ENCODE assay signal across 23 mouse cellular contexts in the genomic region with DNA sequence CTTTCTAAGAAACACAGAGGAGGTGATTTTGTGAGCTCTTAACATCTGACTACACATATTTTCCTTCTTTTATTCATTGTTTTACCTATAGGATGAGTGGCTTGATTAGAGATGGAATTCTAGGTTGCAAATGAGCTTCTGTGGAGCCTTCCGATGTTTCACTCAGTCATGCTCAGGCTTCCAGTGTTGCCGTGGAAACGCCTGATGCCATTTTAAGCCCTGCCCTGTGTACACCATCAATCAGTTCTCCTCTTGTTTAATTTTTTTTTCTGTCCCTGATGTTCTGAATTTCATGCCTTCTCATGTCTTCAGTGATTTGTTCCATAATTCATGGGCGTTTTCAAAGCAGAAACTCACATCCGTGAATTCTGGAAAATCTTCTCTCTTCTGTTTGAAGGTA. TPM values are rescaled to one million over a fixed set of nuclear protein-coding genes. Genes with fewer than 3 reads are reported as not detected.
DNase-seq lines count a peak whose midpoint lies in the region; ATAC-seq and TF ChIP-seq lines count a peak whose summit lies in the region.
"Had no signal": no experiment of that assay in that cellular context is flagged by ENCODE, and none has a peak within 500 bp of the region (broad histone marks: within the 10 kb centered on the region; RNA-seq: fewer than 3 reads in every experiment).

No protein-coding gene starts in this region.

- peaks cover 10% of the 10 kb centered on the region for H3K4me1 ChIP-seq in forebrain, postnatal 0 days (ENCODE audit: insufficient read depth)
- peaks cover 9% of the 10 kb centered on the region; the same call in 1 of the 2 replicates for H3K4me1 ChIP-seq in forebrain, embryonic 11.5 days (replicated peaks; ENCODE audit: control insufficient read depth, insufficient read depth, low read length)
- peaks cover 38% of the 10 kb centered on the region for H3K4me1 ChIP-seq in midbrain, embryonic 10.5 days

- ATAC-seq in forebrain, postnatal 0 days = peak; percentile 82
- ATAC-seq in forebrain, embryonic 11.5 days (replicated peaks; ENCODE audit: low FRiP score) = no peak
- ATAC-seq: forebrain, embryonic 15.5 days; liver, postnatal 0 days had no signal

- H3K4me3 ChIP-seq in forebrain, postnatal 0 days (ENCODE audit: low read depth, low read length) = no peak overlapping the region
- no peak overlapping the region for H3K4me3 ChIP-seq in forebrain, embryonic 11.5 days (ENCODE audit: low read depth, low read length)
- no peak overlapping the region for H3K4me3 ChIP-seq in midbrain, embryonic 10.5 days
- H3K4me3 ChIP-seq: embryonic facial prominence, embryonic 10.5 days; forebrain, embryonic 15.5 days; heart, embryonic 10.5 days; left cerebral cortex, adult 2 months had no signal

- no peaks in the 10 kb centered on the region for H3K27me3 ChIP-seq in forebrain, postnatal 0 days (ENCODE audit: insufficient read depth, low read length)
- no peaks in the 10 kb centered on the region for H3K27me3 ChIP-seq in forebrain, embryonic 11.5 days (ENCODE audit: control insufficient read depth, insufficient read depth, low read length)
- peaks cover 12% of the 10 kb centered on the region; the same call in 1 of the 2 replicates for H3K27me3 ChIP-seq in midbrain, embryonic 10.5 days (ENCODE audit: low read depth, poor library complexity, severe bottlenecking)
- H3K27me3 ChIP-seq: forebrain, embryonic 15.5 days had no signal

- no peak for TF ChIP-seq CTCF in forebrain, postnatal 0 days (IDR thresholded peaks at IDR 0.05; ENCODE audit: low read depth)

- H3K27ac ChIP-seq in forebrain, postnatal 0 days (ENCODE audit: low read depth, low read length) = no peak overlapping the region; the same call in 1 of the 2 replicates
- H3K27ac ChIP-seq in forebrain, embryonic 11.5 days (ENCODE audit: low read depth, low read length) = no peak overlapping the region
- no peak overlapping the region for H3K27ac ChIP-seq in midbrain, embryonic 10.5 days (replicated peaks)
- H3K27ac ChIP-seq: embryonic facial prominence, embryonic 10.5 days; forebrain, embryonic 15.5 days; heart, embryonic 10.5 days; left cerebral cortex, adult 2 months had no signal

- no peaks in the 10 kb centered on the region for H3K36me3 ChIP-seq in forebrain, postnatal 0 days (ENCODE audit: insufficient read depth)
- no peaks in the 10 kb centered on the region for H3K36me3 ChIP-seq in forebrain, embryonic 11.5 days (ENCODE audit: control insufficient read depth, insufficient read depth, low read length)
- no peaks in the 10 kb centered on the region for H3K36me3 ChIP-seq in midbrain, embryonic 10.5 days
- H3K36me3 ChIP-seq: embryonic facial prominence, embryonic 10.5 days; forebrain, embryonic 15.5 days; heart, embryonic 10.5 days had no signal

- no peaks in the 10 kb centered on the region for H3K9me3 ChIP-seq in forebrain, postnatal 0 days (ENCODE audit: low read length)
- no peaks in the 10 kb centered on the region for H3K9me3 ChIP-seq in forebrain, embryonic 11.5 days (ENCODE audit: control insufficient read depth, low read length)
- H3K9me3 ChIP-seq in midbrain, embryonic 10.5 days (replicated peaks) = no peaks in the 10 kb centered on the region
- H3K9me3 ChIP-seq: embryonic facial prominence, embryonic 10.5 days; forebrain, embryonic 15.5 days; heart, embryonic 10.5 days had no signal

- WGBS in forebrain, postnatal 0 days = 53% methylated on average over 5 of the region's 5 CpGs
- WGBS in forebrain, embryonic 11.5 days = 72% methylated on average over 5 of the region's 5 CpGs
- 64% methylated on average over 5 of the region's 5 CpGs for WGBS in midbrain, embryonic 10.5 days

- no peak overlapping the region for H3K4me2 ChIP-seq in forebrain, postnatal 0 days (ENCODE audit: low read depth)
- H3K4me2 ChIP-seq in forebrain, embryonic 11.5 days (ENCODE audit: low read depth, low read length, severe bottlenecking) = no peak overlapping the region
- H3K4me2 ChIP-seq: forebrain, embryonic 15.5 days had no signal

- no peak overlapping the region for H3K9ac ChIP-seq in forebrain, postnatal 0 days
- H3K9ac ChIP-seq in forebrain, embryonic 11.5 days (ENCODE audit: low read length) = no peak overlapping the region
- H3K9ac ChIP-seq: forebrain, embryonic 15.5 days; liver, postnatal 0 days had no signal

- DNase-seq in forebrain, postnatal 0 days = peak; percentile 59
- DNase-seq in forebrain, embryonic 11.5 days (ENCODE audit: low spot score) = no peak
- DNase-seq in layer of hippocampus, adult 9-11 months = peak; percentile 69
- DNase-seq in layer of hippocampus, postnatal 14 days (ENCODE audit: low spot score in 2 of 2) = no peak
- DNase-seq in brain, adult 2 months (ENCODE audit: low read depth, low spot score) = peak; percentile 79
- DNase-seq in midbrain, embryonic 10.5 days (ENCODE audit: low spot score) = peak; percentile 38
- DNase-seq in thymus, postnatal 25 days = no peak
- DNase-seq in lung, adult 18-20 months = no peak
- DNase-seq: cerebellum, postnatal 10 days; gastrocnemius, postnatal 14 days; heart, postnatal 14 days; kidney, adult 9 months; kidney, postnatal 4 days; liver, postnatal 0 days; thymus, adult 2 months had no signal

RNA-seq across cellular contexts. Expression of a gene that starts 35.6 kb away (rescaled TPM):
- total RNA-seq in forebrain, postnatal 0 days (2014; rRNA removed) = 91.8 and 120 TPM in 2 replicates
- polyA plus RNA-seq in forebrain, postnatal 0 days (2015; fragmentation: Nextera tagmentation; extraction: Ambion mirVana) = 30.3 and 43.4 TPM in 2 replicates
- 7.9 and 8.9 TPM in 2 replicates for polyA plus RNA-seq in forebrain, embryonic 11.5 days (2014; fragmentation: Nextera tagmentation; extraction: Ambion mirVana)
- 100 to 1,000 TPM; 134 TPM for total RNA-seq in layer of hippocampus, postnatal 14 days (2021)
- 31.4 and 34.3 TPM in 2 replicates for polyA plus RNA-seq in midbrain, embryonic 10.5 days (2016; fragmentation: Nextera tagmentation; extraction: Ambion mirVana)
- total RNA-seq: CH12.LX; megakaryocyte-erythroid progenitor cell, adult 5-6 weeks had no signal
- polyA plus RNA-seq: liver, postnatal 0 days had no signal

RNA-seq across cellular contexts. Expression of a gene that starts 40.1 kb away (rescaled TPM):
- not detected in 2 replicates for total RNA-seq in forebrain, postnatal 0 days (2014; rRNA removed)
- not detected in 2 replicates for polyA plus RNA-seq in forebrain, postnatal 0 days (2015; fragmentation: Nextera tagmentation; extraction: Ambion mirVana)
- polyA plus RNA-seq in forebrain, embryonic 11.5 days (2014; fragmentation: Nextera tagmentation; extraction: Ambion mirVana) = not detected in 2 replicates
- not detected for total RNA-seq in layer of hippocampus, postnatal 14 days (2021)
- polyA plus RNA-seq in midbrain, embryonic 10.5 days (2016; fragmentation: Nextera tagmentation; extraction: Ambion mirVana) = not detected in 2 replicates
- total RNA-seq: adrenal gland, adult 18-20 months; CH12.LX; gastrocnemius, postnatal 14 days; heart, postnatal 14 days; left cerebral cortex, adult 2 months; megakaryocyte-erythroid progenitor cell, adult 5-6 weeks had no signal
- polyA plus RNA-seq: embryonic facial prominence, embryonic 10.5 days; forebrain, embryonic 15.5 days; heart, embryonic 10.5 days; limb, embryonic 14.5 days had no signal

Comparison
In these comparisons a context has a peak if more than half of its experiments do, and no peak if none do; other contexts are left out.
1. DNase-seq: peak in forebrain, postnatal 0 days (single experiment), layer of hippocampus, adult 9-11 months (single experiment), brain, adult 2 months (single experiment) and midbrain, embryonic 10.5 days (single experiment); none in forebrain, embryonic 11.5 days (single experiment), layer of hippocampus, postnatal 14 days (0 of 2), thymus, postnatal 25 days (single experiment) and lung, adult 18-20 months (0 of 2).